Mouse (Mus musculus): Measurements from ENCODE around the gene Slc22a3.

- no peak for TF ChIP-seq RCOR1 (conservative IDR thresholded peaks at IDR 0.05; ENCODE audit: low read depth, low read length)
- no peak for TF ChIP-seq MAZ (IDR thresholded peaks at IDR 0.05; ENCODE audit: low read depth, low read length)
- TF ChIP-seq POLR2A (IDR thresholded peaks at IDR 0.05; ENCODE audit: low read depth, low read length), result no peak
- no peak for TF ChIP-seq SIN3A (IDR thresholded peaks at IDR 0.05; ENCODE audit: low read length)
- no peak for TF ChIP-seq GABPA (IDR thresholded peaks at IDR 0.05; ENCODE audit: insufficient replicate concordance, low read depth, low read length)
- no peak for TF ChIP-seq NRF1 (IDR thresholded peaks at IDR 0.05; ENCODE audit: low read depth, low read length)
- TF ChIP-seq MAX (IDR thresholded peaks at IDR 0.05; ENCODE audit: low read length), result no peak
- TF ChIP-seq JUND (conservative IDR thresholded peaks at IDR 0.05; ENCODE audit: low read depth, low read length), result no peak
- no peak for TF ChIP-seq MEF2A (IDR thresholded peaks at IDR 0.05; ENCODE audit: borderline replicate concordance, low read depth, low read length)
These were observed 5.8 kb upstream of the Slc22a3 start for GRCm38 (mm10) chr17:12513107-12513923.
